Mouse (Mus musculus): ENCODE results near the gene Gm49337.

- no peak for TF ChIP-seq CTCF (IDR thresholded peaks at IDR 0.05 in 2 of 3, conservative IDR thresholded peaks at IDR 0.05 in 1 of 3; ENCODE audit: control insufficient read depth in 1 of 3, insufficient read depth in 1 of 3, low read depth in 2 of 3, low read length in 3 of 3, poor library complexity in 1 of 3, severe bottlenecking in 1 of 3)
- no peak for TF ChIP-seq GATA1 (IDR thresholded peaks at IDR 0.05; ENCODE audit: low read depth, low read length)
- TF ChIP-seq CHD1 (IDR thresholded peaks at IDR 0.05; ENCODE audit: low read depth, low read length), result no peak
- no peak for TF ChIP-seq MAX (IDR thresholded peaks at IDR 0.05; ENCODE audit: low read length)
- no peak for TF ChIP-seq POLR2A (IDR thresholded peaks at IDR 0.05; ENCODE audit: control insufficient read depth in 1 of 2, insufficient read depth in 1 of 2, low read depth in 1 of 2, low read length in 2 of 2, poor library complexity in 1 of 2)
- TF ChIP-seq EP300 (IDR thresholded peaks at IDR 0.05; ENCODE audit: low read depth in 1 of 2, low read length in 2 of 2), result no peak
- no peak for TF ChIP-seq MAFK (IDR thresholded peaks at IDR 0.05; ENCODE audit: borderline replicate concordance, low read depth, low read length)
- TF ChIP-seq SIN3A (IDR thresholded peaks at IDR 0.05; ENCODE audit: low read length), result no peak
- TF ChIP-seq TBP (IDR thresholded peaks at IDR 0.05; ENCODE audit: low read depth, low read length), result no peak
- TF ChIP-seq ETS1 (IDR thresholded peaks at IDR 0.05; ENCODE audit: low read depth, low read length), result no peak
These were observed 21.9 kb upstream of the Gm49337 start, which contains the start of gene Lurap1 for GRCm38 (mm10) chr4:116151238-116151637.
